Mouse (Mus musculus) activated CD4-positive, CD25-positive, alpha-beta regulatory T cell, adult 9 weeks (primary cell): Measurements from ENCODE around the gene Katnb1. TPM values are rescaled to one million over a fixed set of nuclear protein-coding genes. Genes with fewer than 3 reads are reported as not detected.

Experiments
- polyA plus RNA-seq: library from polyadenylated mRNA; unstranded; fragments of 100-300 nt; shearing (Covaris generic); gene quantifications from one replicate; pipeline ENCODE4 v1.2.1, GENCODE M21; 2017

Katnb1 gene
- polyA plus RNA-seq = 23.1 TPM

GRCm38 (mm10) chr8:95080381-95081341 lies at the start of gene Katnb1:
TSS of gene Katnb1 (plus strand) at chr8:95081186.

GRCm38 (mm10) chr8:95054927-95055510 lies 26.0 kb upstream of the Katnb1 start, which contains the start of gene Drc7:
TSS of gene Drc7 (plus strand) at chr8:95055103.

Other genes with a start within 250 kb of the Katnb1 start
- gene Coq9, start 242.9 kb upstream of the Katnb1 start, polyA plus RNA-seq = 70.9 TPM
- gene Ciapin1, start 242.8 kb upstream of the Katnb1 start, polyA plus RNA-seq = 88.6 TPM
- 119 TPM for gene Polr2c, start 223.7 kb upstream of the Katnb1 start, polyA plus RNA-seq
- gene Dok4, start 204.9 kb upstream of the Katnb1 start, polyA plus RNA-seq = 1.5 TPM
- gene Ccdc102a, start 163.1 kb upstream of the Katnb1 start, polyA plus RNA-seq = 0.16 TPM
- 0.29 TPM for gene Adgrg5, start 157.5 kb upstream of the Katnb1 start, polyA plus RNA-seq
- 5.0 TPM for gene Adgrg1, start 106.4 kb upstream of the Katnb1 start, polyA plus RNA-seq
- not detected for gene Adgrg3, start 63.5 kb upstream of the Katnb1 start, polyA plus RNA-seq
- gene Drc7, start 26.1 kb upstream of the Katnb1 start, polyA plus RNA-seq = not detected
- 0.82 TPM for gene Kifc3, start 121.6 kb downstream of the Katnb1 start, polyA plus RNA-seq
- gene Cngb1, start 225.4 kb downstream of the Katnb1 start, polyA plus RNA-seq = not detected
- not detected for gene Tepp, start 229.4 kb downstream of the Katnb1 start, polyA plus RNA-seq